In the genomic region with DNA sequence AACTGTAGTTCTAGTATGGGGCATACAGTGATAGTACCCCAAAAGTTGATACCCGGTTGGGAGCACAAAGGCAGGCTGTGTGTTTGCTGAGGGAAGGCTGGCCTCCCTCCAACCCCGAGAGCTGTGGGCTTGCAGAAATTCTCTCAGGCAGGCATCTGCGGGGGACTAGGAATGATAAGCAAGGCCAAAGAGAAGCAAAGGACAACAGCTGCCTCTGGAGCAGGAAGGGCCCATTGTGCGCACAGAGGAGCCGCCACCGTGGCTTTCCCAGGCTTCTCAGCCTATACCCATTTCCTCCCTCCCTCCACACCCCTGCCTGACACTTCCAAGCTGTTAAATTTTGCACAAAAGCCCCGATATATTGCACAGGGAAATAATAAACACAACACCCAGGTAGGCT, we compare ENCODE assay signal across 8 mouse cellular contexts. TPM values are rescaled to one million over a fixed set of nuclear protein-coding genes. Genes with fewer than 3 reads are reported as not detected.
DNase-seq lines count a peak whose midpoint lies in the region; ATAC-seq and TF ChIP-seq lines count a peak whose summit lies in the region.

No protein-coding gene starts in this region.

- no peak; the same call in 1 of the 2 replicates for TF ChIP-seq POLR2A in testis, adult 2 months (IDR thresholded peaks at IDR 0.05; ENCODE audit: control insufficient read depth, low read depth, low read length)

- peak overlapping the region; percentile 97 for H3K4me2 ChIP-seq in liver, embryonic 16.5 days (ENCODE audit: low read depth, low read length)

- H3K9me3 ChIP-seq in liver, embryonic 16.5 days (replicated peaks; ENCODE audit: control insufficient read depth, low read length) = no peaks in the 10 kb centered on the region

- no peaks in the 10 kb centered on the region for H3K36me3 ChIP-seq in liver, embryonic 16.5 days (ENCODE audit: control insufficient read depth, insufficient read depth)
- no peaks in the 10 kb centered on the region for H3K36me3 ChIP-seq in testis, adult 2 months (ENCODE audit: control insufficient read depth, insufficient read depth, low read length)

- no peak overlapping the region; the same call in 1 of the 2 replicates for H3K4me3 ChIP-seq in liver, embryonic 16.5 days (ENCODE audit: low read depth, low read length)
- H3K4me3 ChIP-seq in testis, adult 2 months (ENCODE audit: control insufficient read depth, low read depth, low read length) = peak overlapping the region; percentile 58

- peaks cover 29% of the 10 kb centered on the region for H3K4me1 ChIP-seq in liver, embryonic 16.5 days (ENCODE audit: control insufficient read depth, low read depth, low read length)
- peaks cover 8% of the 10 kb centered on the region for H3K4me1 ChIP-seq in testis, adult 2 months (ENCODE audit: control insufficient read depth, insufficient read depth, low read length)

- H3K27ac ChIP-seq in liver, embryonic 16.5 days (ENCODE audit: low read length) = peak overlapping the region; percentile 73
- peak overlapping the region; percentile 52 for H3K27ac ChIP-seq in testis, adult 2 months (ENCODE audit: control insufficient read depth, insufficient read depth, low read depth, low read length)

- DNase-seq in cerebellum, postnatal 10 days = peak; percentile 34 to 48
- DNase-seq in cerebellum, adult 11-12 months = no peak
- peak; percentile 13 for DNase-seq in ovary, postnatal 36 days (ENCODE audit: low spot score)
- no peak for DNase-seq in ovary, postnatal 10 days (ENCODE audit: low spot score)
- no peak for DNase-seq in adrenal gland, postnatal 25 days

- 3% methylated on average over 7 of the region's 7 CpGs for WGBS in liver, embryonic 16.5 days (ENCODE audit: insufficient replicate concordance)

- peaks cover 6% of the 10 kb centered on the region for H3K27me3 ChIP-seq in liver, embryonic 16.5 days (ENCODE audit: control insufficient read depth, insufficient read depth, low read depth, low read length)
- no peaks in the 10 kb centered on the region for H3K27me3 ChIP-seq in testis, adult 2 months (ENCODE audit: control insufficient read depth, insufficient read depth, low read length)

- no peak for ATAC-seq in liver, embryonic 16.5 days (ENCODE audit: low read depth)
- no peak for ATAC-seq in megakaryocyte-erythroid progenitor cell, adult 5-6 weeks (replicated peaks; ENCODE audit: low FRiP score, low TSS enrichment, poor library complexity, severe bottlenecking)

- no peak overlapping the region for H3K9ac ChIP-seq in liver, embryonic 16.5 days (ENCODE audit: low read depth, low read length)

- TF ChIP-seq CTCF in testis, adult 2 months (IDR thresholded peaks at IDR 0.05; ENCODE audit: control insufficient read depth, insufficient read depth, insufficient replicate concordance, low read depth, low read length) = no peak

RNA-seq across cellular contexts. Expression of gene Spire2, which starts 1.4 kb away (rescaled TPM):
- 2.3 and 2.4 TPM in 2 replicates for polyA plus RNA-seq in liver, embryonic 16.5 days (2015; fragmentation: Nextera tagmentation; extraction: Ambion mirVana)
- polyA plus RNA-seq in testis, adult 2 months (2012; rRNA removed) = 26.0 and 27.4 TPM in 2 replicates
- total RNA-seq in megakaryocyte-erythroid progenitor cell, adult 5-6 weeks (2014; fragmentation: Nextera tagmentation) = 4.3 and 5.9 TPM in 2 replicates
- 5.3 and 7.0 TPM in 2 replicates for total RNA-seq in megakaryocyte-erythroid progenitor cell, adult 5-6 weeks (2017)
- 1.7 and 2.2 TPM in 2 replicates for total RNA-seq in adrenal gland, postnatal 25 days (2021)

RNA-seq across cellular contexts. Expression of gene Fanca, which starts 15.5 kb away (rescaled TPM):
- 14.4 and 14.8 TPM in 2 replicates for polyA plus RNA-seq in liver, embryonic 16.5 days (2015; fragmentation: Nextera tagmentation; extraction: Ambion mirVana)
- polyA plus RNA-seq in testis, adult 2 months (2012; rRNA removed) = 37.3 and 48.1 TPM in 2 replicates
- 88.7 and 92.5 TPM in 2 replicates for total RNA-seq in megakaryocyte-erythroid progenitor cell, adult 5-6 weeks (2014; fragmentation: Nextera tagmentation)
- 48.6 and 64.9 TPM in 2 replicates for total RNA-seq in megakaryocyte-erythroid progenitor cell, adult 5-6 weeks (2017)
- 6.6 and 15.5 TPM in 2 replicates for total RNA-seq in adrenal gland, postnatal 25 days (2021)

RNA-seq across cellular contexts. Expression of gene Tcf25, which starts 39.7 kb away (rescaled TPM):
- 54.0 and 58.0 TPM in 2 replicates for polyA plus RNA-seq in liver, embryonic 16.5 days (2015; fragmentation: Nextera tagmentation; extraction: Ambion mirVana)
- polyA plus RNA-seq in testis, adult 2 months (2012; rRNA removed) = 39.4 and 41.8 TPM in 2 replicates
- 140 and 145 TPM in 2 replicates for total RNA-seq in megakaryocyte-erythroid progenitor cell, adult 5-6 weeks (2014; fragmentation: Nextera tagmentation)
- total RNA-seq in megakaryocyte-erythroid progenitor cell, adult 5-6 weeks (2017) = 104 and 227 TPM in 2 replicates
- total RNA-seq in adrenal gland, postnatal 25 days (2021) = 203 and 237 TPM in 2 replicates

Comparison
In these comparisons a context has a peak if more than half of its experiments do, and no peak if none do; other contexts are left out.
1. DNase-seq: peak in cerebellum, postnatal 10 days (2 of 2) and ovary, postnatal 36 days (single experiment); none in cerebellum, adult 11-12 months (single experiment), ovary, postnatal 10 days (single experiment) and adrenal gland, postnatal 25 days (single experiment).